Mouse (Mus musculus): ENCODE results near the gene Snx33. TPM values are rescaled to one million over a fixed set of nuclear protein-coding genes. Genes with fewer than 3 reads are reported as not detected.

The Snx33 gene
- polyA plus RNA-seq, 1 experiment from 2014 or later = 2.1 TPM

DNA sequence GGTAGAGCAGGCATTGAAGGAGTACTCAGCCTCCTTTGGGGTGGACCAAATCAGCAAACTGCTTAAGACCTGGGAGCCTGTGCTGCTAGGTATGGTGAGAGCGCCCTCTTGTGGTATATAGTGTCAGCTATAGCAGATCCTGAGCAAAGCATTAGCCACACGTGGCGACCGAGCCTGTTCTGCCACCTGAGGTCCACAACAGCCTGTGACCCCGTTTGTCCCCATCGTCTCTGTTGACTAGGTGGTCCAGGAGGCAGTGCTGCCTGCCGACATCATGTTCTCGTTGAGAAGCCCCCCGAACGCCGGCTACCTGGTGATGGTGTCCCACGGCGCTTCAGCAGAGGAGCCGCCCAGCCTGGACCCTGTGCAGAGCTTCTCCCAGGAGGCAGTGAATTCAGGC is 38.4 kb downstream of the Snx33 start:
- H3K4me3 ChIP-seq (replicated peaks; ENCODE audit: low read length) = 0 out of 2 replicates have a peak overlapping the region, but pooled peaks have one; percentile 17
- DNase-seq (ENCODE audit: low spot score) (peak; percentile 93), ATAC-seq (ENCODE audit: low FRiP score) (peak; percentile 49)
- peak overlapping the region; percentile 56 for H3K4me2 ChIP-seq (replicated peaks)
- no peaks in the 10 kb centered on the region for H3K36me3 ChIP-seq (replicated peaks; ENCODE audit: control insufficient read depth, insufficient read depth)
- H3K27me3 ChIP-seq (ENCODE audit: control insufficient read depth, insufficient read depth, low read length) = peaks cover 4% of the 10 kb centered on the region; the same call in 1 of the 2 replicates
- peak overlapping the region; percentile 47; the same call in 1 of the 2 replicates for H3K9ac ChIP-seq
- peaks cover 9% of the 10 kb centered on the region; the same call in 1 of the 2 replicates for H3K4me1 ChIP-seq (replicated peaks; ENCODE audit: control insufficient read depth, insufficient read depth, low read length)
- H3K9me3 ChIP-seq (ENCODE audit: control insufficient read depth, low read length) = no peaks in the 10 kb centered on the region
- no peak overlapping the region for H3K27ac ChIP-seq
- 9% methylated on average over 14 of the region's 14 CpGs for WGBS

- no peak for DNase-seq (ENCODE audit: low spot score)
- Histone ChIP-seq H3K27me3 (ENCODE audit: control insufficient read depth, insufficient read depth, low read length) (peaks cover 4% of the 10 kb centered on the region; the same call in 1 of the 2 replicates), H3K27ac (no peak overlapping the region), H3K36me3 (replicated peaks; ENCODE audit: control insufficient read depth, insufficient read depth) (no peaks in the 10 kb centered on the region), H3K9ac (no peak overlapping the region), H3K9me3 (ENCODE audit: control insufficient read depth, low read length) (no peaks in the 10 kb centered on the region), H3K4me2 (replicated peaks) (no peak overlapping the region), H3K4me1 (replicated peaks; ENCODE audit: control insufficient read depth, insufficient read depth, low read length) (peaks cover 9% of the 10 kb centered on the region; the same call in 1 of the 2 replicates), H3K4me3 (replicated peaks; ENCODE audit: low read length) (no peak overlapping the region)
- WGBS = 95% methylated on average over 16 of the region's 16 CpGs
- no peak for ATAC-seq (ENCODE audit: low FRiP score)
Measured at GRCm38 (mm10) chr9:56887581-56887980, 40.6 kb downstream of the Snx33 start.

DNA sequence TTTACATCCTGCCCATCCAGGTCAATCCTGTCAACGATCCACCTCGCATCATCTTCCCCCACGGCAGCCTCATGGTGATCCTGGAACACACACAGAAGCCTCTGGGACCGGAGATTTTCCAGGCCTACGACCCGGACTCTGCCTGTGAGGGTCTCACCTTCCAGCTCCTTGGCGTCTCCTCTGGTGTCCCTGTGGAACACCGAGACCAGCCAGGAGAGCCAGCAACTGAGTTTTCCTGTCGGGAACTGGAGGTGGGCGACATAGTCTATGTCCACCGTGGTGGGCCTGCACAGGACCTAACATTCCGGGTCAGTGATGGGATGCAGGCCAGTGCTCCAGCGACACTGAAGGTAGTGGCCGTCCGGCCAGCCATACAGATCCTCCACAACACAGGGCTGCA is 41.6 kb downstream of the Snx33 start:
- no peak overlapping the region for H3K4me2 ChIP-seq (replicated peaks)
- peaks cover 4% of the 10 kb centered on the region; the same call in 1 of the 2 replicates for H3K27me3 ChIP-seq (ENCODE audit: control insufficient read depth, insufficient read depth, low read length)
- no peaks in the 10 kb centered on the region for H3K36me3 ChIP-seq (replicated peaks; ENCODE audit: control insufficient read depth, insufficient read depth)
- H3K27ac ChIP-seq = no peak overlapping the region
- H3K4me3 ChIP-seq (replicated peaks; ENCODE audit: low read length) = no peak overlapping the region
- no peak for ATAC-seq (ENCODE audit: low FRiP score)
- H3K9ac ChIP-seq = no peak overlapping the region
- H3K4me1 ChIP-seq (replicated peaks; ENCODE audit: control insufficient read depth, insufficient read depth, low read length) = peaks cover 6% of the 10 kb centered on the region; the same call in 1 of the 2 replicates
- 92% methylated on average over 15 of the region's 15 CpGs for WGBS
- DNase-seq (ENCODE audit: low spot score) = no peak
- no peaks in the 10 kb centered on the region for H3K9me3 ChIP-seq (ENCODE audit: control insufficient read depth, low read length)

DNA sequence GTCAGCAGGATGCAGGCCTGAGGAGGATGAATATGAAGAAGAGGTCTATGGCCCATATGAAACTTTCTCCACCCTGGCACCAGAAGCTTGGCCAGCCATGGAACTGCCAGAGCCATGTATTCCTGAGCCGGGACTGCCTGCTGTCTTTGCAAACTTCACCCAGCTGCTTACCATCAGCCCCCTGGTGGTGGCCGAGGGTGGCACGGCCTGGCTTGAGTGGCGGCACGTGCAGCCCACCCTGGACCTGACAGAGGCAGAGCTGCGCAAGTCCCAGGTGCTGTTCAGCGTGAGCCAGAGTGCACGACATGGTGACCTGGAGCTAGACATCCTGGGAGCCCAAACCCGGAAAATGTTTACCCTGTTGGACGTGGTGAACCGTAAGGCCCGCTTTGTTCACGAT is 42.1 kb downstream of the Snx33 start:
- DNase-seq (ENCODE audit: low spot score) (peak; percentile 32), ATAC-seq (ENCODE audit: low FRiP score) (no peak)
- H3K4me2 ChIP-seq (replicated peaks) = no peak overlapping the region
- 66% methylated on average over 13 of the region's 13 CpGs for WGBS
- H3K9ac ChIP-seq = no peak overlapping the region
- peaks cover 4% of the 10 kb centered on the region; the same call in 1 of the 2 replicates for H3K27me3 ChIP-seq (ENCODE audit: control insufficient read depth, insufficient read depth, low read length)
- H3K4me3 ChIP-seq (replicated peaks; ENCODE audit: low read length) = no peak overlapping the region
- no peaks in the 10 kb centered on the region for H3K9me3 ChIP-seq (ENCODE audit: control insufficient read depth, low read length)
- H3K27ac ChIP-seq = no peak overlapping the region
- no peaks in the 10 kb centered on the region for H3K36me3 ChIP-seq (replicated peaks; ENCODE audit: control insufficient read depth, insufficient read depth)
- 0 out of 2 replicates have a peak, but pooled peaks cover 5% of the 10 kb centered on the region for H3K4me1 ChIP-seq (replicated peaks; ENCODE audit: control insufficient read depth, insufficient read depth, low read length)

- H3K4me2 ChIP-seq (replicated peaks) = no peak overlapping the region
- H3K9ac ChIP-seq = no peak overlapping the region
- 85% methylated on average over 4 of the region's 4 CpGs for WGBS
- H3K4me3 ChIP-seq (replicated peaks; ENCODE audit: low read length) = no peak overlapping the region
- DNase-seq (ENCODE audit: low spot score) = no peak
- no peaks in the 10 kb centered on the region for H3K4me1 ChIP-seq (replicated peaks; ENCODE audit: control insufficient read depth, insufficient read depth, low read length)
- H3K36me3 ChIP-seq (replicated peaks; ENCODE audit: control insufficient read depth, insufficient read depth) = no peaks in the 10 kb centered on the region
- H3K9me3 ChIP-seq (ENCODE audit: control insufficient read depth, low read length) = no peaks in the 10 kb centered on the region
- H3K27me3 ChIP-seq (ENCODE audit: control insufficient read depth, insufficient read depth, low read length) = no peaks in the 10 kb centered on the region
- no peak for ATAC-seq (ENCODE audit: low FRiP score)
- H3K27ac ChIP-seq = no peak overlapping the region
Measured at GRCm38 (mm10) chr9:56884328-56884727, 43.8 kb downstream of the Snx33 start.

GRCm38 (mm10) chr9:56883470-56883869 is 44.7 kb downstream of the Snx33 start:
- Histone ChIP-seq H3K36me3 (replicated peaks; ENCODE audit: control insufficient read depth, insufficient read depth) (no peaks in the 10 kb centered on the region), H3K4me1 (replicated peaks; ENCODE audit: control insufficient read depth, insufficient read depth, low read length) (no peaks in the 10 kb centered on the region), H3K4me2 (replicated peaks) (no peak overlapping the region), H3K9ac (no peak overlapping the region), H3K27ac (no peak overlapping the region), H3K27me3 (ENCODE audit: control insufficient read depth, insufficient read depth, low read length) (no peaks in the 10 kb centered on the region), H3K9me3 (ENCODE audit: control insufficient read depth, low read length) (no peaks in the 10 kb centered on the region), H3K4me3 (replicated peaks; ENCODE audit: low read length) (no peak overlapping the region)
- DNase-seq (ENCODE audit: low spot score) (no peak), ATAC-seq (ENCODE audit: low FRiP score) (no peak)
- 83% methylated on average over 7 of the region's 7 CpGs for WGBS

- Histone ChIP-seq H3K4me2 (replicated peaks) (no peak overlapping the region), H3K27me3 (ENCODE audit: control insufficient read depth, insufficient read depth, low read length) (no peaks in the 10 kb centered on the region), H3K27ac (no peak overlapping the region), H3K9me3 (ENCODE audit: control insufficient read depth, low read length) (no peaks in the 10 kb centered on the region), H3K4me1 (replicated peaks; ENCODE audit: control insufficient read depth, insufficient read depth, low read length) (no peaks in the 10 kb centered on the region), H3K36me3 (replicated peaks; ENCODE audit: control insufficient read depth, insufficient read depth) (no peaks in the 10 kb centered on the region), H3K4me3 (replicated peaks; ENCODE audit: low read length) (no peak overlapping the region), H3K9ac (no peak overlapping the region)
- 81% methylated on average over 12 of the region's 12 CpGs for WGBS
- DNase-seq (ENCODE audit: low spot score) (no peak), ATAC-seq (ENCODE audit: low FRiP score) (no peak)
Measured at GRCm38 (mm10) chr9:56882818-56883217, 45.4 kb downstream of the Snx33 start.

GRCm38 (mm10) chr9:56882283-56882682 is 45.9 kb downstream of the Snx33 start:
- Histone ChIP-seq H3K9ac (0 out of 2 replicates have a peak overlapping the region, but pooled peaks have one; percentile 18), H3K4me2 (replicated peaks) (no peak overlapping the region), H3K9me3 (ENCODE audit: control insufficient read depth, low read length) (no peaks in the 10 kb centered on the region), H3K27me3 (ENCODE audit: control insufficient read depth, insufficient read depth, low read length) (no peaks in the 10 kb centered on the region), H3K4me3 (replicated peaks; ENCODE audit: low read length) (no peak overlapping the region), H3K4me1 (replicated peaks; ENCODE audit: control insufficient read depth, insufficient read depth, low read length) (no peaks in the 10 kb centered on the region), H3K36me3 (replicated peaks; ENCODE audit: control insufficient read depth, insufficient read depth) (no peaks in the 10 kb centered on the region), H3K27ac (no peak overlapping the region)
- ATAC-seq (ENCODE audit: low FRiP score) (no peak), DNase-seq (ENCODE audit: low spot score) (no peak)
- 59% methylated on average over 4 of the region's 4 CpGs for WGBS

- ATAC-seq (ENCODE audit: low FRiP score) = no peak
- Histone ChIP-seq H3K4me3 (replicated peaks; ENCODE audit: low read length) (no peak overlapping the region), H3K27me3 (ENCODE audit: control insufficient read depth, insufficient read depth, low read length) (no peaks in the 10 kb centered on the region), H3K27ac (no peak overlapping the region), H3K4me2 (replicated peaks) (no peak overlapping the region), H3K9ac (no peak overlapping the region), H3K9me3 (ENCODE audit: control insufficient read depth, low read length) (no peaks in the 10 kb centered on the region), H3K36me3 (replicated peaks; ENCODE audit: control insufficient read depth, insufficient read depth) (no peaks in the 10 kb centered on the region), H3K4me1 (replicated peaks; ENCODE audit: control insufficient read depth, insufficient read depth, low read length) (0 out of 2 replicates have a peak, but pooled peaks cover 3% of the 10 kb centered on the region)
- 95% methylated on average over 3 of the region's 3 CpGs for WGBS
- DNase-seq (ENCODE audit: low spot score) = no peak
Measured at GRCm38 (mm10) chr9:56881539-56882082, 46.6 kb downstream of the Snx33 start.
